Mouse (Mus musculus): Measurements from ENCODE around the gene Far1. TPM values are rescaled to one million over a fixed set of nuclear protein-coding genes. Genes with fewer than 3 reads are reported as not detected.

Far1 gene
- total and polyA plus RNA-seq, 3 experiments: 26.4 to 34.2 TPM; not detected in 1

DNA sequence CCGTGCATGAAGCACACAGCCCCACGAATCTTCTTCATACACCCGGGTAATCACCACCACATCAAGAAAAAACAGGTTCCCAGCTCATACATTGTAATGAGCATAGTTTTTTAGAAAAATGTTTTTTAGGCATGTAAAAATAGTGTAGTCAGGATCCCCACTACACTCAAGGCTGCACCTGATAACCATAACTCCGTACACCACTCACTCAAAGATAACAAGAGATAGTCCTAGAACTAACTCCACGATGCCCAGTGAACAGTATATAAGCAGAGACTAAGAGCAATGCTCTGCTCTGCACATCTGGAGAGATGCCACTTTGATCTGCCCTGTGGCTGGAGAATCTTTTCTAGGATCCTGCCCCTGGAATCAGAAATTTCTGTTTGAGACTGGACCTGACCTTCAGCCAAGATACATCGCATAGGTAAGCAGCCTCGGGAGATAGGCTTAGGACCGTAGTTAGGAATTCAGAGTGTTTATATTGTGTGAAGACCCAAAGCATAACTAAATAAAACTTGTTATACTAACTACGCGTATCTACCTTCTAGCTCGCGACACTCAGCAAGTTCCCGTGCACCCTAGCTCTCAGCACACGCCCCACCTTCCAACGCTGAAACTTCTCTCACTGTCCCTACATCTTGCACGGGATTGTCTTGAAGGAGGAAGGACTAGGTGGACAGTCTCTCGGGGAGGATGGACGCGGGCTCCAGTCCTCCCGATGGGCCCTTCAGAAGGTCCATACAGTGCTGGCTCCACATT, 928 bp upstream of the Far1 start (continued):
- TF ChIP-seq ELF1 (IDR thresholded peaks at IDR 0.05; ENCODE audit: low read depth, low read length) (no peak), TCF12 (IDR thresholded peaks at IDR 0.05; ENCODE audit: low read depth, low read length) (peak; percentile 85), GABPA (IDR thresholded peaks at IDR 0.05; ENCODE audit: low read depth, low read length) (no peak), USF1 (IDR thresholded peaks at IDR 0.05; ENCODE audit: low read depth, low read length) (no peak), ETS1 (IDR thresholded peaks at IDR 0.05; ENCODE audit: low read depth, low read length) (peak; percentile 73), POLR2AphosphoS5 (IDR thresholded peaks at IDR 0.05; ENCODE audit: borderline replicate concordance, low read depth, low read length) (no peak), UBTF (IDR thresholded peaks at IDR 0.05; ENCODE audit: borderline replicate concordance, insufficient read depth, low read depth, low read length) (no peak), CHD2 (IDR thresholded peaks at IDR 0.05; ENCODE audit: low read length) (no peak), BHLHE40 (IDR thresholded peaks at IDR 0.05; ENCODE audit: borderline replicate concordance, low read depth, low read length) (0 out of 2 replicates have a peak, but pooled peaks have one; percentile 21), TBP (IDR thresholded peaks at IDR 0.05; ENCODE audit: low read depth, low read length) (peak; percentile 49), TAL1 (IDR thresholded peaks at IDR 0.05; ENCODE audit: low read length) (no peak)

DNA sequence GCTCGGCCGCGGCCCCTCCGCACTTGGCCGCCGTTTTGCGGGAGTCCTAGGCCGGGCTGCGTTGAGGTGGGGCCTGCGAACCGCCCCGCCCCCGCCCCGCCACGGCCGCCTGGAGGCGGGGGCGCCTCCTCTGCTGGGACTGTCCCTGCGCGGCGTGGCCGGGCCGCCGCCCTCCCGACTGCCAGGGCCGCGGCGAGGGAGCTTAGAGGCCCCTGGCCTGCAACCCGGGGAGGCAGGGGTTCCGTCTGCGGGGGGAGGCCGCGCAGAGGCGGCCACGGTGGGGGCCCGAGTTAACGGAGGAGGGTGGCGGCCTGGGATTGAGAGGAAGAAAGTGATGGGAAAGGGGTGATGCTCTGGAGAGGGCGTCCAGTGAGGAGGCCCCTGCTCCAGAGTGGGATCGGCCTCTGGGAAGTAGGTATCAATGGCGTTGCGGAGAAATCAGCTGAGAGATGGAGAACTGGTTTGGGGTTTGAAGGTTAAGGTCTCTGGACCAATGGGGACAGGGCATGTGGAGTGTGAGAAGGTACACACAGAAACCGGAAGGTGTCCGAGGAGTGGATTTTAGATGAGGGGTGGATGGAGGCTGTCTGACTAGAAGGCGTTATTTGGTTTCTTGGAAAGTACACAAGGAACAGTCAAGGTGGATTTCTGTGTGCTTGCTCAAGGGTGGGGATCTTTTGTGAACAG, 472 bp downstream of the Far1 start:
- Histone ChIP-seq H3K9me3 (replicated peaks; ENCODE audit: insufficient read depth, low read length) (no peaks in the 10 kb centered on the region), H3K79me2 (ENCODE audit: control insufficient read depth, insufficient read depth, low read length, poor library complexity) (peaks cover 33% of the 10 kb centered on the region), H3K4me1 (ENCODE audit: control insufficient read depth in 1 of 2, insufficient read depth in 2 of 2, low read length in 2 of 2) (peaks cover 11 to 31% of the 10 kb centered on the region in 2 experiments), H3K36me3 (ENCODE audit: control insufficient read depth in 1 of 2, insufficient read depth in 2 of 2, low read length in 2 of 2) (peaks cover 0 to 40% of the 10 kb centered on the region in 2 experiments; a peak in 2 of 4 replicates), H3K4me3 (ENCODE audit: control insufficient read depth in 1 of 2, insufficient read depth in 1 of 2, low read depth in 2 of 2, low read length in 2 of 2) (peak overlapping the region; percentile 92 to 95), H3K27ac (ENCODE audit: control insufficient read depth, low read depth, low read length) (peak overlapping the region; percentile 41), H3K9ac (ENCODE audit: control insufficient read depth, low read depth, low read length, poor library complexity, severe bottlenecking) (peak overlapping the region; percentile 77), H3K27me3 (ENCODE audit: control insufficient read depth in 1 of 2, insufficient read depth in 2 of 2, low read length in 2 of 2) (no peaks in the 10 kb centered on the region)
- TF ChIP-seq ZNF384 (IDR thresholded peaks at IDR 0.05; ENCODE audit: low read depth, low read length): no peak
- no peak for TF ChIP-seq TBP (IDR thresholded peaks at IDR 0.05; ENCODE audit: low read depth, low read length)
- peak in 1 of 2 experiments; percentile 35; a peak in 2 of 4 replicates for TF ChIP-seq POLR2A (IDR thresholded peaks at IDR 0.05; ENCODE audit: control insufficient read depth in 1 of 2, insufficient read depth in 1 of 2, low read depth in 1 of 2, low read length in 2 of 2, poor library complexity in 1 of 2)
- TF ChIP-seq CHD2 (IDR thresholded peaks at IDR 0.05; ENCODE audit: low read length): no peak
- TF ChIP-seq ZMIZ1 (IDR thresholded peaks at IDR 0.05; ENCODE audit: low read depth, low read length): no peak
- TF ChIP-seq UBTF (IDR thresholded peaks at IDR 0.05; ENCODE audit: borderline replicate concordance, insufficient read depth, low read depth, low read length): 0 out of 2 replicates have a peak, but pooled peaks have one; percentile 24
- peak; percentile 78 for DNase-seq (ENCODE audit: low read depth, low spot score)

DNA sequence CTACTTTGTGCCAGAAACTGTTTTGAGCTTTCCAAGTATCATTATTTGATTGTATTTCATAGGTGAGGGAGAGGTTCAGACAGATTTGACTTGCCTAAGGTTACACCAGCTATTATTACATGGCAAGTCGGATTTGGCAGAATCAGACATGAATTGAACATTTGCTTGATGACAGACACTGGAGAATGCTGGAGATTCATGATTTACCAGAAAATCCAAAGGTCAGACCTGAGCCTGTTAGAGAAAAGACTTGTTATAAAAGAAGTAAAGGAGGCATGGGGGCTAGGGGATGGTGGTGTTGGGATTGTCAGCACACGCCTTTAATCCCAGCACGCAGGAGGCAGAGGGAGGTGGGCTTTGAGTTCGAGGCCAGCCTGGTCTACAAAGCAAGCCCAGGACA, 2.2 kb downstream of the Far1 start:
- H3K79me2 ChIP-seq (ENCODE audit: control insufficient read depth, insufficient read depth, low read length, poor library complexity): peaks cover 41% of the 10 kb centered on the region
- TF ChIP-seq MAFK (IDR thresholded peaks at IDR 0.05; ENCODE audit: borderline replicate concordance, low read depth, low read length): no peak
- TF ChIP-seq POLR2AphosphoS2 (IDR thresholded peaks at IDR 0.05; ENCODE audit: low read length): no peak
- peak overlapping the region in 1 of 2 experiments; percentile 95; a peak in 1 of 4 replicates for H3K4me3 ChIP-seq (ENCODE audit: control insufficient read depth in 1 of 2, insufficient read depth in 1 of 2, low read depth in 2 of 2, low read length in 2 of 2)
- no peak overlapping the region for H3K9ac ChIP-seq (ENCODE audit: control insufficient read depth, low read depth, low read length, poor library complexity, severe bottlenecking)
- DNase-seq (ENCODE audit: low read depth, low spot score): no peak
- no peak overlapping the region for H3K27ac ChIP-seq (ENCODE audit: control insufficient read depth, low read depth, low read length)
- H3K36me3 ChIP-seq (ENCODE audit: control insufficient read depth in 1 of 2, insufficient read depth in 2 of 2, low read length in 2 of 2): peaks cover 0 to 52% of the 10 kb centered on the region in 2 experiments; a peak in 2 of 4 replicates
- no peaks in the 10 kb centered on the region for H3K27me3 ChIP-seq (ENCODE audit: control insufficient read depth in 1 of 2, insufficient read depth in 2 of 2, low read length in 2 of 2)
- H3K4me1 ChIP-seq (ENCODE audit: control insufficient read depth in 1 of 2, insufficient read depth in 2 of 2, low read length in 2 of 2): peaks cover 11 to 38% of the 10 kb centered on the region in 2 experiments
- no peaks in the 10 kb centered on the region for H3K9me3 ChIP-seq (replicated peaks; ENCODE audit: insufficient read depth, low read length)
